Mouse (Mus musculus): ENCODE measurements around the gene Myo16. TPM values are rescaled to one million over a fixed set of nuclear protein-coding genes. Genes with fewer than 3 reads are reported as not detected.

Myo16 gene
- total RNA-seq, 2 experiments from 2014 or later: 7.4 to 9.1 TPM

Other genes with a start within 250 kb of the Myo16 start
- gene Lig4, start 176.2 kb upstream of the Myo16 start, total RNA-seq (2021): 1 to 10 TPM; 5.0 to 5.1 TPM
- gene Abhd13, start 176.2 kb upstream of the Myo16 start, total RNA-seq (2021): 10 to 100 TPM; 11.3 to 13.0 TPM
- gene Tnfsf13b, start 147.4 kb upstream of the Myo16 start, total RNA-seq (2021): 1 to 10 TPM; 4.2 to 4.4 TPM

Data from heart, postnatal 25 days (tissue).